Mouse (Mus musculus): Measurements from ENCODE around the gene Sh3gl3.

DNA sequence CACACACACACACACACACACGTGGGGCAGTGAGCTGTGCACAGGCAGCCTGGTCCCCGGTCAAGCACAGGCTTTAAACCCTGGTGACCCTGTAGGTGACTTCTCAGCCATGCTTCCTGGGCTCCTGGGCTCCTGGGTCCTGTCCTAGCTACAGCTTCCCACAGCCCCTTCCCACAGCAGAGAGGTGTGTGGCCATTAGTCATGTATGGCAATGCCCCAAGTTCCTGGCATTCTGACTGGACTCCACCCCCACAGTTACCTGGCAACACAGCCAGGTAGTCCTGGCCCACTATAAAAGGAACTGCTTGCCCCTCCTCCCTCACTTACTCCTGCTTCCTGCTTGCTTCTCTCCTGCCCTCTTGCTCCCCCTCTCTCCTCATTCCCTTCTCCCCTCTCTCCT, 90.5 kb downstream of the Sh3gl3 start:
- no peak for TF ChIP-seq GATA1 (IDR thresholded peaks at IDR 0.05; ENCODE audit: low read length)
- no peak for TF ChIP-seq TAL1 (IDR thresholded peaks at IDR 0.05; ENCODE audit: low read length)

Data from erythroblast, embryonic 14.5 days (primary cell).